Mouse (Mus musculus) CH12F3 (cell line): ENCODE results near the gene Ednra.

Experiments
- in situ Hi-C: fragments of 300-500 bp; cut with MboI; formaldehyde crosslinking; loops from 2 replicates; pipeline ENCODE4 v1.14.3; 2020; ENCODE audit warnings: low sequenced_read_pairs

Ednra gene

GRCm38 (mm10) chr8:77659534-77660080, 64.7 kb downstream of the Ednra start:
- in situ Hi-C loops, result no loop called here

- in situ Hi-C loops, result no loop called here
These were observed 65.9 kb downstream of the Ednra start for GRCm38 (mm10) chr8:77658356-77658755.

- in situ Hi-C loops, result no loop called here
These were observed 73.5 kb downstream of the Ednra start for GRCm38 (mm10) chr8:77650646-77651190.

GRCm38 (mm10) chr8:77640093-77640839, 84.0 kb downstream of the Ednra start:
- in situ Hi-C loops, result loop anchor here (25.0 kb wide), 1 partner anchor 372 kb away; no protein-coding TSS in a partner anchor

- in situ Hi-C loops, result loop anchor here (25.0 kb wide), 1 partner anchor 375 kb away; no protein-coding TSS in a partner anchor
These were observed 86.7 kb downstream of the Ednra start for GRCm38 (mm10) chr8:77637593-77637992.

GRCm38 (mm10) chr8:77634035-77634434, 90.2 kb downstream of the Ednra start:
- in situ Hi-C loops, result loop anchor here (25.0 kb wide), 1 partner anchor 378 kb away; no protein-coding TSS in a partner anchor

- in situ Hi-C loops, result loop anchor here (25.0 kb wide), 1 partner anchor 379 kb away; no protein-coding TSS in a partner anchor
These were observed 91.1 kb downstream of the Ednra start for GRCm38 (mm10) chr8:77633211-77633610.

GRCm38 (mm10) chr8:77630691-77631090, 93.6 kb downstream of the Ednra start:
- in situ Hi-C loops, result loop anchor here (25.0 kb wide), 1 partner anchor 382 kb away; no protein-coding TSS in a partner anchor

GRCm38 (mm10) chr8:77629858-77630537, 94.3 kb downstream of the Ednra start:
- in situ Hi-C loops, result loop anchor here (25.0 kb wide), 1 partner anchor 382 kb away; no protein-coding TSS in a partner anchor

GRCm38 (mm10) chr8:77623677-77624209, 100.5 kb downstream of the Ednra start:
- in situ Hi-C loops, result no loop called here

GRCm38 (mm10) chr8:77617916-77618315, 106.3 kb downstream of the Ednra start:
- in situ Hi-C loops, result no loop called here
